ENCODE assay signal across 27 mouse cellular contexts in genomic region chr16:30267359-30267758, GRCm38 (mm10). TPM values are rescaled to one million over a fixed set of nuclear protein-coding genes. Genes with fewer than 3 reads are reported as not detected.
DNase-seq lines count a peak whose midpoint lies in the region; ATAC-seq and TF ChIP-seq lines count a peak whose summit lies in the region.
"Had no signal": no experiment of that assay in that cellular context is flagged by ENCODE, and none has a peak within 500 bp of the region (broad histone marks: within the 10 kb centered on the region; RNA-seq: fewer than 3 reads in every experiment).

Gene Cpn2, minus strand, starts transcription at chr16:30267499.

- no peaks in the 10 kb centered on the region for H3K9me3 ChIP-seq in intestine, postnatal 0 days (ENCODE audit: control insufficient read depth)
- H3K9me3 ChIP-seq in liver, embryonic 13.5 days (replicated peaks), result no peaks in the 10 kb centered on the region
- H3K9me3 ChIP-seq in hindbrain, embryonic 11.5 days (ENCODE audit: control insufficient read depth, low read length), result no peaks in the 10 kb centered on the region
- H3K9me3 ChIP-seq: forebrain, embryonic 12.5 days; hindbrain, embryonic 10.5 days; midbrain, embryonic 15.5 days; neural tube, embryonic 13.5 days had no signal

- no peaks in the 10 kb centered on the region for H3K4me1 ChIP-seq in intestine, postnatal 0 days (replicated peaks; ENCODE audit: control insufficient read depth, insufficient read depth, low read length)
- H3K4me1 ChIP-seq in liver, embryonic 13.5 days (replicated peaks), result 0 out of 2 replicates have a peak, but pooled peaks cover 8% of the 10 kb centered on the region
- no peaks in the 10 kb centered on the region for H3K4me1 ChIP-seq in hindbrain, embryonic 11.5 days (replicated peaks; ENCODE audit: control insufficient read depth, insufficient read depth, low read length)
- H3K4me1 ChIP-seq: midbrain, embryonic 15.5 days had no signal

- ATAC-seq in intestine, postnatal 0 days, result no peak
- peak; percentile 57 for ATAC-seq in liver, embryonic 13.5 days (ENCODE audit: low read depth)
- ATAC-seq in hindbrain, embryonic 11.5 days (ENCODE audit: low FRiP score), result no peak
- ATAC-seq: hindbrain, postnatal 0 days; midbrain, embryonic 15.5 days had no signal

- H3K27me3 ChIP-seq in intestine, postnatal 0 days (replicated peaks; ENCODE audit: control insufficient read depth, insufficient read depth, low read length), result no peaks in the 10 kb centered on the region
- no peaks in the 10 kb centered on the region for H3K27me3 ChIP-seq in liver, embryonic 13.5 days
- no peaks in the 10 kb centered on the region; the same call in 1 of the 2 replicates for H3K27me3 ChIP-seq in hindbrain, embryonic 11.5 days (ENCODE audit: control insufficient read depth, insufficient read depth, low read length)
- H3K27me3 ChIP-seq: forebrain, embryonic 12.5 days; midbrain, embryonic 15.5 days had no signal

- no peaks in the 10 kb centered on the region for H3K36me3 ChIP-seq in intestine, postnatal 0 days (ENCODE audit: control insufficient read depth, insufficient read depth)
- no peaks in the 10 kb centered on the region for H3K36me3 ChIP-seq in liver, embryonic 13.5 days
- no peaks in the 10 kb centered on the region for H3K36me3 ChIP-seq in hindbrain, embryonic 11.5 days (ENCODE audit: control insufficient read depth, insufficient read depth, low read length)
- H3K36me3 ChIP-seq: forebrain, embryonic 12.5 days; hindbrain, embryonic 10.5 days; midbrain, embryonic 15.5 days; neural tube, embryonic 13.5 days had no signal

- H3K4me3 ChIP-seq in intestine, postnatal 0 days (ENCODE audit: low read depth, low read length), result no peak within 1 kb of the TSS
- peak within 1 kb of the TSS; percentile 42 for H3K4me3 ChIP-seq in liver, embryonic 13.5 days (replicated peaks)
- H3K4me3 ChIP-seq in hindbrain, embryonic 11.5 days (ENCODE audit: low read depth, low read length), result no peak within 1 kb of the TSS
- H3K4me3 ChIP-seq: forebrain, embryonic 12.5 days; hindbrain, embryonic 10.5 days; midbrain, embryonic 15.5 days; neural tube, embryonic 13.5 days had no signal

- 0 out of 2 replicates have a peak within 1 kb of the TSS, but pooled peaks have one; percentile 13 for H3K4me2 ChIP-seq in intestine, postnatal 0 days (replicated peaks; ENCODE audit: low read depth)
- H3K4me2 ChIP-seq in liver, embryonic 13.5 days, result peak within 1 kb of the TSS; percentile 42
- no peak within 1 kb of the TSS for H3K4me2 ChIP-seq in hindbrain, embryonic 11.5 days (replicated peaks; ENCODE audit: low read depth, low read length)
- H3K4me2 ChIP-seq: forebrain, embryonic 12.5 days; heart, embryonic 11.5 days; midbrain, embryonic 15.5 days; neural tube, embryonic 13.5 days had no signal

- intact Hi-C loops in left cerebral cortex, postnatal 4 days (cut with DNase I), result no loop called here

- TF ChIP-seq CTCF in intestine, postnatal 0 days (IDR thresholded peaks at IDR 0.05; ENCODE audit: low read depth), result no peak

- no peak within 1 kb of the TSS for H3K9ac ChIP-seq in intestine, postnatal 0 days (ENCODE audit: low read depth, low read length)
- peak within 1 kb of the TSS; percentile 49 for H3K9ac ChIP-seq in liver, embryonic 13.5 days
- no peak within 1 kb of the TSS for H3K9ac ChIP-seq in hindbrain, embryonic 11.5 days (ENCODE audit: low read depth, low read length)
- H3K9ac ChIP-seq: forebrain, embryonic 12.5 days; midbrain, embryonic 15.5 days; neural tube, embryonic 13.5 days had no signal

- WGBS in intestine, postnatal 0 days, result 39% methylated on average over 5 of the region's 5 CpGs
- 71% methylated on average over 5 of the region's 5 CpGs for WGBS in liver, embryonic 13.5 days (ENCODE audit: insufficient replicate concordance)
- 74% methylated on average over 5 of the region's 5 CpGs for WGBS in hindbrain, embryonic 11.5 days

- H3K27ac ChIP-seq in intestine, postnatal 0 days (ENCODE audit: low read depth, low read length), result no peak within 1 kb of the TSS
- peak within 1 kb of the TSS; percentile 63 for H3K27ac ChIP-seq in liver, embryonic 13.5 days
- no peak within 1 kb of the TSS for H3K27ac ChIP-seq in hindbrain, embryonic 11.5 days (ENCODE audit: low read depth, low read length)
- H3K27ac ChIP-seq: forebrain, embryonic 12.5 days; hindbrain, embryonic 10.5 days; hindbrain, postnatal 0 days; macrophage; midbrain, embryonic 15.5 days; neural tube, embryonic 13.5 days had no signal

- DNase-seq in adrenal gland, postnatal 10 days, result peak; percentile 55
- no peak for DNase-seq in adrenal gland, adult 8-10 months
- DNase-seq in liver, embryonic 13.5 days, result no peak
- no peak for DNase-seq in left cerebral cortex, postnatal 4 days
- no peak for DNase-seq in thymus, postnatal 14 days
- no peak for DNase-seq in hindbrain, embryonic 11.5 days (ENCODE audit: low spot score)
- DNase-seq: cerebellum, adult 11 months; kidney, adult 18-20 months; kidney, postnatal 4 days; thymus, postnatal 25 days had no signal

RNA-seq across cellular contexts. Expression of gene Cpn2, which starts in this region (rescaled TPM):
- total RNA-seq in adrenal gland, postnatal 10 days (2021), result 10 to 100 TPM; 19.5 to 28.3 TPM
- under 1 TPM; 0.12 to 0.91 (median 0.74) TPM for total RNA-seq in adrenal gland, adult 8-10 months (2022)
- polyA plus RNA-seq in intestine, postnatal 0 days (2015; fragmentation: Nextera tagmentation; extraction: Ambion mirVana), result 0.08 and 0.09 TPM in 2 replicates
- 1.7 TPM in 2 replicates for polyA plus RNA-seq in liver, embryonic 13.5 days (2015; fragmentation: Nextera tagmentation; extraction: Ambion mirVana)
- total RNA-seq in left cerebral cortex, postnatal 4 days (2021), result not detected
- not detected in 2 replicates for polyA plus RNA-seq in hindbrain, embryonic 11.5 days (2014; fragmentation: Nextera tagmentation; extraction: Ambion mirVana)
- total RNA-seq: left cerebral cortex, postnatal 14 days had no signal
- polyA plus RNA-seq: cortical plate, adult 2 months; embryonic facial prominence, embryonic 11.5 days; forebrain, embryonic 12.5 days; gonadal fat pad, adult 2 months; heart, embryonic 11.5 days; hindbrain, embryonic 10.5 days; hindbrain, postnatal 0 days; kidney, embryonic 16.5 days; limb, embryonic 14.5 days; lung, embryonic 16.5 days; macrophage; midbrain, embryonic 15.5 days; neural tube, embryonic 13.5 days; spleen, adult 2 months; stomach, embryonic 14.5 days had no signal

Comparison
In these comparisons a context has a peak if more than half of its experiments do, and no peak if none do; other contexts are left out.
1. RNA of gene Cpn2 (total RNA-seq): 19.5 to 28.3 TPM in adrenal gland, postnatal 10 days; 0.12 to 0.91 TPM in adrenal gland, adult 8-10 months and not detected in left cerebral cortex, postnatal 4 days; every median in the first group is over 10 times any median in the second.